Mouse (Mus musculus): ENCODE results near the gene Sppl3. TPM values are rescaled to one million over a fixed set of nuclear protein-coding genes. Genes with fewer than 3 reads are reported as not detected.

The Sppl3 gene
- polyA plus RNA-seq, 1 experiment: 47.7 TPM

GRCm38 (mm10) chr5:115133358-115134066 lies 122.6 kb downstream of the Sppl3 start:
- Histone ChIP-seq H3K36me3 (ENCODE audit: control insufficient read depth, insufficient read depth, low read length) (peaks cover 3% of the 10 kb centered on the region), H3K4me1 (ENCODE audit: control insufficient read depth, insufficient read depth, insufficient read length) (peaks cover 12% of the 10 kb centered on the region), H3K4me3 (ENCODE audit: extremely low read depth, insufficient read depth, insufficient read length) (peak overlapping the region; percentile 94), H3K27me3 (ENCODE audit: control insufficient read depth, insufficient read depth, low read length) (no peaks in the 10 kb centered on the region), H3K27ac (ENCODE audit: insufficient read depth, low read length) (peak overlapping the region; percentile 60)
- DNase-seq (ENCODE audit: low read depth in 1 of 2, low spot score in 2 of 2): no peak
- 29% methylated on average over 6 of the region's 6 CpGs for WGBS
- TF ChIP-seq POLR2A (IDR thresholded peaks at IDR 0.05; ENCODE audit: low read depth, low read length): no peak
- no peak for TF ChIP-seq CTCF (IDR thresholded peaks at IDR 0.05; ENCODE audit: extremely low read depth, insufficient read depth, insufficient read length, insufficient replicate concordance)

- WGBS: 1% methylated on average over 75 of the region's 81 CpGs
- H3K4me3 ChIP-seq (ENCODE audit: extremely low read depth, insufficient read depth, insufficient read length): peak within 1 kb of the TSS; percentile 94
- H3K36me3 ChIP-seq (ENCODE audit: control insufficient read depth, insufficient read depth, low read length): peaks cover 2% of the 10 kb centered on the region; the same call in 1 of the 2 replicates
- H3K4me1 ChIP-seq (ENCODE audit: control insufficient read depth, insufficient read depth, insufficient read length): peaks cover 12% of the 10 kb centered on the region
- peak; percentile 67 to 90 for DNase-seq (ENCODE audit: low read depth in 1 of 2, low spot score in 2 of 2)
- H3K27me3 ChIP-seq (ENCODE audit: control insufficient read depth, insufficient read depth, low read length): no peaks in the 10 kb centered on the region
- H3K27ac ChIP-seq (ENCODE audit: insufficient read depth, low read length): peak within 1 kb of the TSS; percentile 68
- TF ChIP-seq CTCF (IDR thresholded peaks at IDR 0.05; ENCODE audit: extremely low read depth, insufficient read depth, insufficient read length, insufficient replicate concordance) (no peak), POLR2A (IDR thresholded peaks at IDR 0.05; ENCODE audit: low read depth, low read length) (no peak)
These were observed 123.6 kb downstream of the Sppl3 start, which contains the start of gene Unc119b for GRCm38 (mm10) chr5:115134234-115135165. Gene Unc119b, minus strand, starts transcription at chr5:115134975.

GRCm38 (mm10) chr5:115139124-115139523 lies 128.2 kb downstream of the Sppl3 start:
- H3K4me3 ChIP-seq (ENCODE audit: extremely low read depth, insufficient read depth, insufficient read length): no peak overlapping the region
- no peaks in the 10 kb centered on the region for H3K27me3 ChIP-seq (ENCODE audit: control insufficient read depth, insufficient read depth, low read length)
- TF ChIP-seq POLR2A (IDR thresholded peaks at IDR 0.05; ENCODE audit: low read depth, low read length) (no peak), CTCF (IDR thresholded peaks at IDR 0.05; ENCODE audit: extremely low read depth, insufficient read depth, insufficient read length, insufficient replicate concordance) (no peak)
- no peaks in the 10 kb centered on the region for H3K4me1 ChIP-seq (ENCODE audit: control insufficient read depth, insufficient read depth, insufficient read length)
- no peak for DNase-seq (ENCODE audit: low read depth in 1 of 2, low spot score in 2 of 2)
- H3K36me3 ChIP-seq (ENCODE audit: control insufficient read depth, insufficient read depth, low read length): no peaks in the 10 kb centered on the region; the same call in 1 of the 2 replicates
- H3K27ac ChIP-seq (ENCODE audit: insufficient read depth, low read length): no peak overlapping the region
- 84% methylated on average over 4 of the region's 4 CpGs for WGBS

GRCm38 (mm10) chr5:115140726-115141125 lies 129.8 kb downstream of the Sppl3 start:
- Histone ChIP-seq H3K27me3 (ENCODE audit: control insufficient read depth, insufficient read depth, low read length) (no peaks in the 10 kb centered on the region), H3K27ac (ENCODE audit: insufficient read depth, low read length) (no peak overlapping the region), H3K4me3 (ENCODE audit: extremely low read depth, insufficient read depth, insufficient read length) (no peak overlapping the region), H3K36me3 (ENCODE audit: control insufficient read depth, insufficient read depth, low read length) (peaks cover 2% of the 10 kb centered on the region; the same call in 1 of the 2 replicates), H3K4me1 (ENCODE audit: control insufficient read depth, insufficient read depth, insufficient read length) (no peaks in the 10 kb centered on the region)
- DNase-seq (ENCODE audit: low read depth in 1 of 2, low spot score in 2 of 2): no peak
- WGBS: 89% methylated on average over 3 of the region's 3 CpGs
- TF ChIP-seq POLR2A (IDR thresholded peaks at IDR 0.05; ENCODE audit: low read depth, low read length): no peak

- Histone ChIP-seq H3K4me3 (ENCODE audit: extremely low read depth, insufficient read depth, insufficient read length) (no peak overlapping the region), H3K36me3 (ENCODE audit: control insufficient read depth, insufficient read depth, low read length) (peaks cover 7% of the 10 kb centered on the region), H3K27ac (ENCODE audit: insufficient read depth, low read length) (no peak overlapping the region), H3K27me3 (ENCODE audit: control insufficient read depth, insufficient read depth, low read length) (no peaks in the 10 kb centered on the region), H3K4me1 (ENCODE audit: control insufficient read depth, insufficient read depth, insufficient read length) (no peaks in the 10 kb centered on the region)
- no peak for DNase-seq (ENCODE audit: low read depth in 1 of 2, low spot score in 2 of 2)
- WGBS: 87% methylated on average over 9 of the region's 9 CpGs
- TF ChIP-seq POLR2A (IDR thresholded peaks at IDR 0.05; ENCODE audit: low read depth, low read length): no peak
- no peak for TF ChIP-seq CTCF (IDR thresholded peaks at IDR 0.05; ENCODE audit: extremely low read depth, insufficient read depth, insufficient read length, insufficient replicate concordance)
These were observed 131.3 kb downstream of the Sppl3 start for GRCm38 (mm10) chr5:115142166-115142697.

- H3K4me1 ChIP-seq (ENCODE audit: control insufficient read depth, insufficient read depth, insufficient read length): no peaks in the 10 kb centered on the region
- H3K4me3 ChIP-seq (ENCODE audit: extremely low read depth, insufficient read depth, insufficient read length): no peak overlapping the region
- H3K27ac ChIP-seq (ENCODE audit: insufficient read depth, low read length): no peak overlapping the region
- TF ChIP-seq POLR2A (IDR thresholded peaks at IDR 0.05; ENCODE audit: low read depth, low read length): no peak
- TF ChIP-seq CTCF (IDR thresholded peaks at IDR 0.05; ENCODE audit: extremely low read depth, insufficient read depth, insufficient read length, insufficient replicate concordance): no peak
- H3K36me3 ChIP-seq (ENCODE audit: control insufficient read depth, insufficient read depth, low read length): peaks cover 18% of the 10 kb centered on the region
- WGBS: 88% methylated on average over 10 of the region's 10 CpGs
- H3K27me3 ChIP-seq (ENCODE audit: control insufficient read depth, insufficient read depth, low read length): no peaks in the 10 kb centered on the region
- DNase-seq (ENCODE audit: low read depth in 1 of 2, low spot score in 2 of 2): no peak
These were observed 132.6 kb downstream of the Sppl3 start for GRCm38 (mm10) chr5:115143552-115143951.
